Mouse (Mus musculus) adipocyte (in vitro differentiated cells): Measurements from ENCODE around the gene Gas2.
A peak's percentile ranks its signal among the peaks of the same experiment; 100 is the strongest.

Experiments used
- DNase-seq: peaks from one replicate; pipeline ENCODE4 v3.0.0-alpha.2; 2016; ENCODE audit warnings: low spot score

The Gas2 gene

GRCm38 (mm10) chr7:51880121-51880520 is 18.3 kb downstream of the Gas2 start:
- DNase-seq = no peak

GRCm38 (mm10) chr7:51885345-51885744 is 23.5 kb downstream of the Gas2 start:
- no peak for DNase-seq

- DNase-seq = no peak
Observed at GRCm38 (mm10) chr7:51887678-51888567, 26.1 kb downstream of the Gas2 start.

- DNase-seq = no peak
Observed at GRCm38 (mm10) chr7:51889601-51890000, 27.8 kb downstream of the Gas2 start.

GRCm38 (mm10) chr7:51892224-51892965 is 30.6 kb downstream of the Gas2 start:
- no peak for DNase-seq

- DNase-seq = no peak
Observed at GRCm38 (mm10) chr7:51893008-51893407, 31.2 kb downstream of the Gas2 start.

GRCm38 (mm10) chr7:51894133-51894801 is 32.5 kb downstream of the Gas2 start:
- no peak for DNase-seq

GRCm38 (mm10) chr7:51894939-51895338 is 33.1 kb downstream of the Gas2 start:
- DNase-seq = no peak

- peak; percentile 10 for DNase-seq
Observed at GRCm38 (mm10) chr7:51899066-51899465, 37.3 kb downstream of the Gas2 start.

- no peak for DNase-seq
Observed at GRCm38 (mm10) chr7:51913292-51914050, 51.7 kb downstream of the Gas2 start.

GRCm38 (mm10) chr7:51914132-51914531 is 52.3 kb downstream of the Gas2 start:
- no peak for DNase-seq

GRCm38 (mm10) chr7:51928761-51929519 is 67.1 kb downstream of the Gas2 start:
- no peak for DNase-seq

GRCm38 (mm10) chr7:51931217-51931616 is 69.4 kb downstream of the Gas2 start:
- no peak for DNase-seq

- DNase-seq = no peak
Observed at GRCm38 (mm10) chr7:51937337-51937736, 75.5 kb downstream of the Gas2 start.

GRCm38 (mm10) chr7:51940461-51940860 is 78.6 kb downstream of the Gas2 start:
- no peak for DNase-seq

GRCm38 (mm10) chr7:51955424-51956041 is 93.7 kb downstream of the Gas2 start:
- DNase-seq = no peak

- no peak for DNase-seq
Observed at GRCm38 (mm10) chr7:51957766-51958165, 96.0 kb downstream of the Gas2 start.

- no peak for DNase-seq
Observed at GRCm38 (mm10) chr7:51960698-51961374, 99.0 kb downstream of the Gas2 start.

- DNase-seq = no peak
Observed at GRCm38 (mm10) chr7:51962219-51962952, 100.6 kb downstream of the Gas2 start.
